Mouse (Mus musculus): Measurements from ENCODE around the gene Tbx10.

DNA sequence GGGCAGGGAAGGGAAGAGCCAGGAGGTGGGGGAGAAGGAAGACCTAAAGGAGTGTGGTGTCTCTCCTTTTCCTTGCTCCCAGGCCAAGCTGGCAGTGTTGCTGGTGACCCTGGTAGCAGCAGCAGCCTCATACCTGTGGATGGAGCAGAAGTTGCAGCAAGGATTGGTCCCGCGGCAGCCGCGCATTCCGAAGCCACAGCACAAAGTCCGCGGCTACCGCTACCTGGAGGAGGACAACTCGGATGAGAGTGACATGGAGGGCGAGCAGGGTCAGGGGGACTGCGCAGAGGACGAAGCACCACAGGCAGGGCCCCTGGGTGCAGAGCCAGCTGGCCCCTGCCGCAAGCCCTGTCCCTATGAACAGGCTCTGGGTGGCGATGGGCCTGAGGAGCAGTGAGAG, 44.0 kb upstream of the Tbx10 start:
- no peak for TF ChIP-seq E2F4 (IDR thresholded peaks at IDR 0.05; ENCODE audit: insufficient read depth)
- TF ChIP-seq POLR2A (IDR thresholded peaks at IDR 0.05; ENCODE audit: insufficient read length, low read depth), result no peak
- TF ChIP-seq MAX (IDR thresholded peaks at IDR 0.05; ENCODE audit: low read depth), result no peak
- TF ChIP-seq MYOD1 (IDR thresholded peaks at IDR 0.05; ENCODE audit: control insufficient read depth in 1 of 3, insufficient read length in 2 of 3, low read depth in 2 of 3), result no peak
- no peak for TF ChIP-seq POLR2AphosphoS2 (IDR thresholded peaks at IDR 0.05; ENCODE audit: insufficient read length, low read depth)
- TF ChIP-seq MYOG (IDR thresholded peaks at IDR 0.05; ENCODE audit: control insufficient read depth in 1 of 3, insufficient read depth in 1 of 3, insufficient read length in 2 of 3, low read depth in 2 of 3), result no peak
- no peak for TF ChIP-seq USF1 (IDR thresholded peaks at IDR 0.05; ENCODE audit: low read depth)
- no peak for TF ChIP-seq TCF12 (IDR thresholded peaks at IDR 0.05; ENCODE audit: insufficient read depth, poor library complexity, severe bottlenecking)
